In the genomic region with DNA sequence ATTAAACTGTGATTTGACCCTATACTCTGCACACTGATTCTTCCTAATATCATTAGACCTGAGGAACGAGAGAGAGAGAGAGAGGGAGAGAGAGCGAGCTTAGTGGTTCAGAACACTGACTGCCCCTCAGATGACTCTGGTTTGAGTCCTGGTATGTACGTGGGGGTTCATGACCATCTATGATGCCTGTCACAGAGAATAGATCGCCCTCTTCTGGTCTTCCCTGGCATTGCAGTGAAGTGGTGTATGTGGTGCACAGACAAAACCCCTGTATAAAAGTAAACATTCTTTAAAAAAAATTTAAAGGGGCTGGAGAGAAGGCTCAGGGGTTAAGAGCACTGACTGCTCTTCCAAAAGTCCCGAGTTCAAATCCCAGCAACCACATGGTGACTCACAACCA, we compare ENCODE assay signal across 8 mouse cellular contexts.
DNase-seq lines count a peak whose midpoint lies in the region; ATAC-seq and TF ChIP-seq lines count a peak whose summit lies in the region.
"Had no signal": no experiment of that assay in that cellular context is flagged by ENCODE, and none has a peak within 500 bp of the region (broad histone marks: within the 10 kb centered on the region; RNA-seq: fewer than 3 reads in every experiment).

No protein-coding gene starts in this region.

- no peaks in the 10 kb centered on the region for H3K9me3 ChIP-seq in intestine, embryonic 15.5 days
- H3K9me3 ChIP-seq in liver, postnatal 0 days (ENCODE audit: low read length), result no peaks in the 10 kb centered on the region
- H3K9me3 ChIP-seq: stomach, embryonic 15.5 days had no signal

- peak; percentile 60 for TF ChIP-seq CTCF in cortical plate, adult 2 months (IDR thresholded peaks at IDR 0.05; ENCODE audit: extremely low read depth, insufficient read depth, low read length)
- TF ChIP-seq CTCF in liver, postnatal 0 days (IDR thresholded peaks at IDR 0.05; ENCODE audit: low read depth), result peak; percentile 83
- peak; percentile 40; the same call in 1 of the 2 replicates for TF ChIP-seq CTCF in small intestine, adult 2 months (IDR thresholded peaks at IDR 0.05; ENCODE audit: extremely low read depth, insufficient read length, insufficient replicate concordance, low read depth, low read length)

- no peaks in the 10 kb centered on the region for H3K27me3 ChIP-seq in intestine, embryonic 15.5 days (replicated peaks)
- H3K27me3 ChIP-seq in liver, postnatal 0 days (ENCODE audit: insufficient read depth, low read length), result no peaks in the 10 kb centered on the region
- no peaks in the 10 kb centered on the region for H3K27me3 ChIP-seq in small intestine, adult 2 months (ENCODE audit: control insufficient read depth, insufficient read depth, low read length)
- H3K27me3 ChIP-seq: stomach, embryonic 15.5 days had no signal

- H3K36me3 ChIP-seq in intestine, embryonic 15.5 days, result no peaks in the 10 kb centered on the region
- peaks cover 3% of the 10 kb centered on the region; the same call in 1 of the 2 replicates for H3K36me3 ChIP-seq in liver, postnatal 0 days (replicated peaks; ENCODE audit: insufficient read depth, low read length)
- peaks cover 6% of the 10 kb centered on the region; the same call in 1 of the 2 replicates for H3K36me3 ChIP-seq in small intestine, adult 2 months (ENCODE audit: control insufficient read depth, insufficient read depth, low read length)
- H3K36me3 ChIP-seq: stomach, embryonic 15.5 days had no signal

- no peak overlapping the region for H3K27ac ChIP-seq in cortical plate, adult 2 months (ENCODE audit: insufficient read depth, low read length)
- H3K27ac ChIP-seq in intestine, embryonic 15.5 days, result no peak overlapping the region
- no peak overlapping the region; the same call in 1 of the 2 replicates for H3K27ac ChIP-seq in liver, postnatal 0 days (ENCODE audit: low read depth)
- no peak overlapping the region for H3K27ac ChIP-seq in small intestine, adult 2 months (ENCODE audit: insufficient read depth, low read depth, low read length)
- H3K27ac ChIP-seq: stomach, embryonic 15.5 days had no signal

- no peak overlapping the region for H3K4me3 ChIP-seq in cortical plate, adult 2 months (ENCODE audit: insufficient read depth, low read length)
- no peak overlapping the region for H3K4me3 ChIP-seq in intestine, embryonic 15.5 days (replicated peaks)
- no peak overlapping the region for H3K4me3 ChIP-seq in liver, postnatal 0 days (ENCODE audit: low read depth, low read length)
- no peak overlapping the region for H3K4me3 ChIP-seq in small intestine, adult 2 months (ENCODE audit: low read depth, low read length)
- H3K4me3 ChIP-seq: stomach, embryonic 15.5 days had no signal

- TF ChIP-seq EP300 in liver, postnatal 0 days (IDR thresholded peaks at IDR 0.05; ENCODE audit: low read depth), result no peak

- peak; percentile 45 to 57 for DNase-seq in right cerebral cortex, adult 2 months (ENCODE audit: low spot score in 2 of 2)
- no peak for DNase-seq in right cerebral cortex, postnatal 36 days (ENCODE audit: low spot score in 2 of 2)
- DNase-seq in ZHBTc4 (ENCODE audit: low read depth, low spot score), result peak; percentile 82
- DNase-seq in liver, postnatal 0 days, result peak; percentile 78

- H3K9ac ChIP-seq in intestine, embryonic 15.5 days, result no peak overlapping the region
- H3K9ac ChIP-seq in liver, postnatal 0 days (replicated peaks), result no peak overlapping the region
- H3K9ac ChIP-seq: stomach, embryonic 15.5 days had no signal

- 0 out of 2 replicates have a peak, but pooled peaks have one; percentile 45 for ATAC-seq in intestine, embryonic 15.5 days
- ATAC-seq in liver, postnatal 0 days, result peak; percentile 54

- no peak for TF ChIP-seq POLR2A in cortical plate, adult 2 months (IDR thresholded peaks at IDR 0.05; ENCODE audit: extremely low read depth, insufficient read depth, low read length)
- TF ChIP-seq POLR2A in small intestine, adult 2 months (IDR thresholded peaks at IDR 0.05; ENCODE audit: low read depth, low read length), result no peak

- H3K4me2 ChIP-seq in intestine, embryonic 15.5 days (replicated peaks), result no peak overlapping the region
- H3K4me2 ChIP-seq in liver, postnatal 0 days (ENCODE audit: low read depth, low read length), result no peak overlapping the region
- H3K4me2 ChIP-seq: stomach, embryonic 15.5 days had no signal

- 53% methylated on average over 5 of the region's 5 CpGs for WGBS in intestine, embryonic 15.5 days
- WGBS in liver, postnatal 0 days (ENCODE audit: insufficient replicate concordance), result 30% methylated on average over 5 of the region's 5 CpGs
- WGBS in small intestine, adult 2 months, result 48% methylated on average over 5 of the region's 5 CpGs

- H3K4me1 ChIP-seq in cortical plate, adult 2 months (ENCODE audit: control insufficient read depth, insufficient read depth, low read length), result no peaks in the 10 kb centered on the region
- H3K4me1 ChIP-seq in intestine, embryonic 15.5 days (replicated peaks), result peaks cover 10% of the 10 kb centered on the region; the same call in 1 of the 2 replicates
- H3K4me1 ChIP-seq in liver, postnatal 0 days (ENCODE audit: insufficient read depth), result peaks cover 7% of the 10 kb centered on the region
- H3K4me1 ChIP-seq in small intestine, adult 2 months (ENCODE audit: control insufficient read depth, insufficient read depth, insufficient read length, low read length), result peaks cover 11% of the 10 kb centered on the region; the same call in 1 of the 2 replicates
- H3K4me1 ChIP-seq: stomach, embryonic 15.5 days had no signal

Comparison
In these comparisons a context has a peak if more than half of its experiments do, and no peak if none do; other contexts are left out.
1. DNase-seq: peak in right cerebral cortex, adult 2 months (2 of 2), ZHBTc4 (single experiment) and liver, postnatal 0 days (single experiment); none in right cerebral cortex, postnatal 36 days (0 of 2).
2. Peak in every context shown above with its lines, with median percentiles within 50 percentile points of each other: CTCF ChIP-seq.